Mouse (Mus musculus) hindbrain, postnatal 0 days (tissue): ENCODE results near the gene Slc2a9. TPM values are rescaled to one million over a fixed set of nuclear protein-coding genes. Genes with fewer than 3 reads are reported as not detected.

ENCODE experiments used
- ATAC-seq: fragments of 200-750 bp; cut with Nextera tagmentation; 2 replicates; pipeline ENCODE4 v1.8.0; 2017; ENCODE audit warnings: mild to moderate bottlenecking, moderate TSS enrichment, moderate library complexity
- DNase-seq: peaks from one replicate; pipeline ENCODE4 v3.0.0-alpha.2; 2015; ENCODE audit warnings: low spot score
- H3K27ac ChIP-seq: fragments of 300-500 bp; sonication (generic); 2 replicates; pipeline ENCODE4 v1.5.1; 2014; ENCODE audit warnings: mild to moderate bottlenecking
- H3K27me3 ChIP-seq: fragments of 300-500 bp; sonication (generic); 2 replicates; pipeline ENCODE4 v1.6.1; 2014; ENCODE audit warnings: low read length, mixed read lengths; ENCODE audit not compliant: insufficient read depth
- H3K36me3 ChIP-seq: fragments of 300-500 bp; sonication (generic); 2 replicates; pipeline ENCODE4 v1.6.1; 2014; ENCODE audit warnings: low read length, mixed read lengths; ENCODE audit not compliant: insufficient read depth
- H3K4me1 ChIP-seq: fragments of 300-500 bp; sonication (generic); 2 replicates; pipeline ENCODE4 v1.6.1; 2014; ENCODE audit warnings: antibody characterized with exemption, low read length, mixed read lengths; ENCODE audit not compliant: insufficient read depth
- H3K4me2 ChIP-seq: fragments of 300-500 bp; sonication (generic); 2 replicates; pipeline ENCODE4 v1.6.1; 2014; ENCODE audit warnings: low read depth, mild to moderate bottlenecking, low read length, moderate library complexity, mixed read lengths
- H3K4me3 ChIP-seq: fragments of 300-500 bp; sonication (generic); 2 replicates; pipeline ENCODE4 v1.5.1; 2014; ENCODE audit warnings: low read length
- H3K9ac ChIP-seq: fragments of 300-500 bp; sonication (generic); replicated peaks from 2 replicates; pipeline ENCODE4 v1.6.1; 2014; ENCODE audit warnings: mild to moderate bottlenecking, low read length, moderate library complexity, mixed read lengths
- H3K9me3 ChIP-seq: fragments of 300-500 bp; sonication (generic); 2 replicates; pipeline ENCODE4 v1.6.1; 2016; ENCODE audit warnings: low read length, mixed read lengths
- CTCF ChIP-seq: IDR thresholded peaks from 2 replicates; pipeline ENCODE4 v1.5.1; 2016; ENCODE audit warnings: antibody characterized with exemption, control low read depth, low read depth
- WGBS: fragments of 180-500 bp; shearing (Covaris S2); extraction: QIAGEN DNeasy Blood & Tissue Kit; methylation state at CpG from one replicate; pipeline ENCODE4 v1.1.7; 2014; 5-methylcytosine and 5-hydroxymethylcytosine counted together
- polyA plus RNA-seq: library from polyadenylated mRNA; unstranded; fragments of >200 nt; fragmentation: Nextera tagmentation; extraction: Ambion mirVana; gene quantifications from 2 replicates; pipeline ENCODE4 v1.2.1, GENCODE M21; 2015
- total RNA-seq: library from RNA; depleted of rRNA; stranded (reverse); fragments of >200 nt; gene quantifications from 2 replicates; pipeline ENCODE4 v1.2.3, GENCODE M21; 2014

The Slc2a9 gene
- total and polyA plus RNA-seq, 2 experiments from 2014 or later, result 1.0 to 1.7 TPM

- H3K9me3 ChIP-seq, result no peaks in the 10 kb centered on the region
- DNase-seq (no peak), ATAC-seq (no peak)
- TF ChIP-seq CTCF, result no peak
- H3K9ac ChIP-seq, result no peak overlapping the region
- no peaks in the 10 kb centered on the region for H3K36me3 ChIP-seq
- no peak overlapping the region for H3K4me2 ChIP-seq
- 59% methylated on average over 6 of the region's 6 CpGs for WGBS
- no peak overlapping the region for H3K4me3 ChIP-seq
- H3K27me3 ChIP-seq, result no peaks in the 10 kb centered on the region
- no peaks in the 10 kb centered on the region for H3K4me1 ChIP-seq
- no peak overlapping the region for H3K27ac ChIP-seq
These were observed 1.9 kb upstream of the Slc2a9 start for GRCm38 (mm10) chr5:38504747-38505434.

GRCm38 (mm10) chr5:38504116-38504515 is 1.2 kb upstream of the Slc2a9 start:
- no peak for DNase-seq
- H3K9me3 ChIP-seq, result no peaks in the 10 kb centered on the region
- H3K36me3 ChIP-seq, result no peaks in the 10 kb centered on the region
- no peaks in the 10 kb centered on the region for H3K27me3 ChIP-seq
- H3K4me2 ChIP-seq, result no peak overlapping the region
- no peak overlapping the region for H3K9ac ChIP-seq
- no peak overlapping the region for H3K27ac ChIP-seq
- TF ChIP-seq CTCF, result no peak
- no peak overlapping the region for H3K4me3 ChIP-seq
- ATAC-seq, result no peak
- 93% methylated on average over 1 of the region's 1 CpGs for WGBS
- H3K4me1 ChIP-seq, result no peaks in the 10 kb centered on the region

DNA sequence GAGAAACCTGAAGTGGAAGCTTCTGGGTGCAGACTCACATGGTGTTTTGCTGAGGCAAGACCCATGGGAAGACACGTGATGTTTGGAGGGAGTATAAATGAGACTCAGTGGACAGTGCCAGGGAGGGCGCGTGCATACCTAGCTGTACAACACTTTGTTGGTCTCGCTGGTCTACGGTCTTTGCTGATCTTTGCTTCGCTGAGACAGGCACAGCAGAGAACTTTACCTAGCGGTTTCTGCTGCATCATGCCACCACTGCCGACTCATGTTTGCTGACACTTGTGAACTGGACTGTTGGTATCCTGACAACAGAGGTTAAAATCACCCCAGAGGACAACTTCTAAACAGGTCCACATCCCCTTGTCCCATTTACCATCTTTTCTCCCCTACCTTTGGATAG is 2.9 kb downstream of the Slc2a9 start:
- 90% methylated on average over 8 of the region's 8 CpGs for WGBS
- Histone ChIP-seq H3K4me1 (no peaks in the 10 kb centered on the region), H3K9me3 (no peaks in the 10 kb centered on the region), H3K36me3 (no peaks in the 10 kb centered on the region), H3K27ac (peak overlapping the region; percentile 60; the same call in 1 of the 2 replicates), H3K4me3 (no peak overlapping the region), H3K9ac (no peak overlapping the region), H3K27me3 (no peaks in the 10 kb centered on the region), H3K4me2 (no peak overlapping the region)
- ATAC-seq, result no peak
- no peak for TF ChIP-seq CTCF
- DNase-seq, result no peak

GRCm38 (mm10) chr5:38499316-38499811 is 3.6 kb downstream of the Slc2a9 start:
- no peaks in the 10 kb centered on the region for H3K9me3 ChIP-seq
- H3K4me1 ChIP-seq, result no peaks in the 10 kb centered on the region
- 52% methylated on average over 7 of the region's 7 CpGs for WGBS
- no peaks in the 10 kb centered on the region for H3K36me3 ChIP-seq
- no peak for TF ChIP-seq CTCF
- DNase-seq (peak; percentile 65), ATAC-seq (peak; percentile 94)
- H3K4me3 ChIP-seq, result no peak overlapping the region
- peak overlapping the region; percentile 61; the same call in 1 of the 2 replicates for H3K27ac ChIP-seq
- H3K9ac ChIP-seq, result no peak overlapping the region
- no peaks in the 10 kb centered on the region for H3K27me3 ChIP-seq
- H3K4me2 ChIP-seq, result no peak overlapping the region

DNA sequence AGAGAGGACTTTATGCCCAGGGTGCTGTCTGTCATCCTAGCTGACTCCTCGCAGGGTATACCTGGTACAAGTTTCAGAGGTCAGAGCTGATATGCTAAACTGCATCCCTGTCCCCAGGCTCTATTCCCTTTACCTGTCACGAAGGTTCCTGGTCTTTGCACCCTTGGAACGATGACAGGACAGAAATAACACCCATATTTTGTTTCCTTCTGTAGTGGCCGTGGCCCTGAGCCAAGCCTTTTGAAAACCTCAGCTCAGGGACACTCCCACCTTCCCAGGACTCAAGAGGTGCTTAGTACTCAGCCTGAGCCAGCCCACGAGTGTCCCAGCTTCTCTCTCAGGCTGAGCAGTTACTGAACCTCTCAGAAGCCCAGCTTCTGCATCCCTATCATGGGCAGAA is 4.5 kb downstream of the Slc2a9 start:
- Histone ChIP-seq H3K27ac (peak overlapping the region; percentile 61), H3K4me3 (no peak overlapping the region), H3K4me2 (no peak overlapping the region), H3K4me1 (no peaks in the 10 kb centered on the region), H3K36me3 (no peaks in the 10 kb centered on the region), H3K27me3 (no peaks in the 10 kb centered on the region), H3K9me3 (no peaks in the 10 kb centered on the region), H3K9ac (no peak overlapping the region)
- no peak for TF ChIP-seq CTCF
- DNase-seq (no peak), ATAC-seq (no peak)
- 72% methylated on average over 5 of the region's 5 CpGs for WGBS

- no peak for ATAC-seq
- Histone ChIP-seq H3K4me2 (no peak overlapping the region), H3K4me1 (no peaks in the 10 kb centered on the region), H3K27me3 (no peaks in the 10 kb centered on the region), H3K4me3 (no peak overlapping the region), H3K9me3 (no peaks in the 10 kb centered on the region), H3K27ac (no peak overlapping the region), H3K36me3 (no peaks in the 10 kb centered on the region), H3K9ac (no peak overlapping the region)
- no peak for DNase-seq
- 82% methylated on average over 8 of the region's 8 CpGs for WGBS
- no peak for TF ChIP-seq CTCF
These were observed 6.4 kb downstream of the Slc2a9 start for GRCm38 (mm10) chr5:38496491-38497057.

DNA sequence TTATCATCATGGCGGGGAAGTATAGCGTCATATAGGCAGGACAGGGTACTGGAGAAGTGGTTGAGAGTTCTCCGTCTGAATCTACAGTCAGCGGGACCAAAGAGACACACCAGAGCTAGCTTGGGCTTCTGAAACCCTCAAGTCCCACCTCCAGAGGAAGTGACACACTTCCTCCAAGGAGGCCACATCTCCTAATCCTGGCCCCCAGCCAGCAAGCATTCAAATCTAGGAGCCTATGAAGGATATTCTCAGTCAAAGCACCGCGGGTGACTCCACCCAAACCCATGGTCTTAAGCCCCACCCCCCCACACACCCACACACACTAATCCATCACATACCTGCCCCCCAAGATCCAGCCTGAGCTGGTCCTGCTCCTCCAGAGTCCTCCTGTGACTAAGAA is 9.1 kb downstream of the Slc2a9 start:
- ATAC-seq (no peak), DNase-seq (no peak)
- Histone ChIP-seq H3K9me3 (no peaks in the 10 kb centered on the region), H3K27ac (no peak overlapping the region), H3K36me3 (no peaks in the 10 kb centered on the region), H3K4me3 (no peak overlapping the region), H3K4me1 (no peaks in the 10 kb centered on the region), H3K9ac (no peak overlapping the region), H3K27me3 (no peaks in the 10 kb centered on the region), H3K4me2 (no peak overlapping the region)
- WGBS, result 93% methylated on average over 6 of the region's 6 CpGs
- no peak for TF ChIP-seq CTCF
